Mouse (Mus musculus): ENCODE results near the gene Pde11a. TPM values are rescaled to one million over a fixed set of nuclear protein-coding genes. Genes with fewer than 3 reads are reported as not detected.
A peak's percentile ranks its signal among the peaks of the same experiment; 100 is the strongest.

The Pde11a gene
- total and polyA plus RNA-seq, 2 experiments: not detected

GRCm38 (mm10) chr2:75989694-75990093 is 348.9 kb downstream of the Pde11a start:
- no peak overlapping the region for H3K9ac ChIP-seq (ENCODE audit: low read depth, low read length)
- no peaks in the 10 kb centered on the region for H3K79me2 ChIP-seq (ENCODE audit: control insufficient read depth, insufficient read depth, low read length)
- H3K4me1 ChIP-seq (ENCODE audit: control insufficient read depth, insufficient read depth, low read length): peaks cover 3% of the 10 kb centered on the region; the same call in 1 of the 2 replicates
- no peaks in the 10 kb centered on the region for H3K27me3 ChIP-seq (ENCODE audit: control insufficient read depth, insufficient read depth, low read length)
- DNase-seq (ENCODE audit: extremely low read depth, low read depth, low spot score): no peak
- H3K27ac ChIP-seq (replicated peaks; ENCODE audit: insufficient read depth, low read depth, low read length): no peak overlapping the region
- no peaks in the 10 kb centered on the region for H3K36me3 ChIP-seq (ENCODE audit: control insufficient read depth, insufficient read depth, low read length)
- no peak overlapping the region for H3K4me3 ChIP-seq (ENCODE audit: insufficient read depth, low read depth, low read length)
- TF ChIP-seq POLR2A (IDR thresholded peaks at IDR 0.05; ENCODE audit: extremely low read depth, insufficient read depth, low read length) (no peak), CTCF (IDR thresholded peaks at IDR 0.05; ENCODE audit: low read depth, low read length) (no peak)
- 89% methylated on average over 4 of the region's 4 CpGs for WGBS

- H3K27ac ChIP-seq (replicated peaks; ENCODE audit: insufficient read depth, low read depth, low read length): no peak overlapping the region
- H3K4me3 ChIP-seq (ENCODE audit: insufficient read depth, low read depth, low read length): no peak overlapping the region
- TF ChIP-seq POLR2A (IDR thresholded peaks at IDR 0.05; ENCODE audit: extremely low read depth, insufficient read depth, low read length) (no peak), CTCF (IDR thresholded peaks at IDR 0.05; ENCODE audit: low read depth, low read length) (no peak)
- H3K36me3 ChIP-seq (ENCODE audit: control insufficient read depth, insufficient read depth, low read length): no peaks in the 10 kb centered on the region
- H3K27me3 ChIP-seq (ENCODE audit: control insufficient read depth, insufficient read depth, low read length): no peaks in the 10 kb centered on the region
- H3K4me1 ChIP-seq (ENCODE audit: control insufficient read depth, insufficient read depth, low read length): peaks cover 3% of the 10 kb centered on the region; the same call in 1 of the 2 replicates
- no peak overlapping the region for H3K9ac ChIP-seq (ENCODE audit: low read depth, low read length)
- H3K79me2 ChIP-seq (ENCODE audit: control insufficient read depth, insufficient read depth, low read length): no peaks in the 10 kb centered on the region
- no peak for DNase-seq (ENCODE audit: extremely low read depth, low read depth, low spot score)
- 57% methylated on average over 7 of the region's 7 CpGs for WGBS
Observed at GRCm38 (mm10) chr2:75988779-75989363, 349.7 kb downstream of the Pde11a start.

- no peak for DNase-seq (ENCODE audit: extremely low read depth, low read depth, low spot score)
- no peaks in the 10 kb centered on the region for H3K27me3 ChIP-seq (ENCODE audit: control insufficient read depth, insufficient read depth, low read length)
- no peak overlapping the region for H3K9ac ChIP-seq (ENCODE audit: low read depth, low read length)
- no peaks in the 10 kb centered on the region for H3K79me2 ChIP-seq (ENCODE audit: control insufficient read depth, insufficient read depth, low read length)
- 80% methylated on average over 4 of the region's 4 CpGs for WGBS
- H3K4me3 ChIP-seq (ENCODE audit: insufficient read depth, low read depth, low read length): no peak overlapping the region
- H3K27ac ChIP-seq (replicated peaks; ENCODE audit: insufficient read depth, low read depth, low read length): no peak overlapping the region
- TF ChIP-seq POLR2A (IDR thresholded peaks at IDR 0.05; ENCODE audit: extremely low read depth, insufficient read depth, low read length): no peak
- TF ChIP-seq CTCF (IDR thresholded peaks at IDR 0.05; ENCODE audit: low read depth, low read length): no peak
- no peaks in the 10 kb centered on the region for H3K36me3 ChIP-seq (ENCODE audit: control insufficient read depth, insufficient read depth, low read length)
- H3K4me1 ChIP-seq (ENCODE audit: control insufficient read depth, insufficient read depth, low read length): peaks cover 3% of the 10 kb centered on the region; the same call in 1 of the 2 replicates
Observed at GRCm38 (mm10) chr2:75988378-75988777, 350.2 kb downstream of the Pde11a start.

GRCm38 (mm10) chr2:75987739-75988138 is 350.8 kb downstream of the Pde11a start:
- Histone ChIP-seq H3K4me3 (ENCODE audit: insufficient read depth, low read depth, low read length) (no peak overlapping the region), H3K9ac (ENCODE audit: low read depth, low read length) (no peak overlapping the region), H3K27me3 (ENCODE audit: control insufficient read depth, insufficient read depth, low read length) (no peaks in the 10 kb centered on the region), H3K79me2 (ENCODE audit: control insufficient read depth, insufficient read depth, low read length) (no peaks in the 10 kb centered on the region), H3K4me1 (ENCODE audit: control insufficient read depth, insufficient read depth, low read length) (peaks cover 3% of the 10 kb centered on the region; the same call in 1 of the 2 replicates), H3K27ac (replicated peaks; ENCODE audit: insufficient read depth, low read depth, low read length) (no peak overlapping the region), H3K36me3 (ENCODE audit: control insufficient read depth, insufficient read depth, low read length) (no peaks in the 10 kb centered on the region)
- DNase-seq (ENCODE audit: extremely low read depth, low read depth, low spot score): no peak
- WGBS: 76% methylated on average over 9 of the region's 9 CpGs
- TF ChIP-seq CTCF (IDR thresholded peaks at IDR 0.05; ENCODE audit: low read depth, low read length) (no peak), POLR2A (IDR thresholded peaks at IDR 0.05; ENCODE audit: extremely low read depth, insufficient read depth, low read length) (no peak)

GRCm38 (mm10) chr2:75985124-75985523 is 353.4 kb downstream of the Pde11a start:
- no peaks in the 10 kb centered on the region for H3K27me3 ChIP-seq (ENCODE audit: control insufficient read depth, insufficient read depth, low read length)
- H3K9ac ChIP-seq (ENCODE audit: low read depth, low read length): no peak overlapping the region
- no peaks in the 10 kb centered on the region for H3K36me3 ChIP-seq (ENCODE audit: control insufficient read depth, insufficient read depth, low read length)
- peak; percentile 48 for DNase-seq (ENCODE audit: extremely low read depth, low read depth, low spot score)
- no peak overlapping the region for H3K27ac ChIP-seq (replicated peaks; ENCODE audit: insufficient read depth, low read depth, low read length)
- no peaks in the 10 kb centered on the region for H3K79me2 ChIP-seq (ENCODE audit: control insufficient read depth, insufficient read depth, low read length)
- no peak overlapping the region for H3K4me3 ChIP-seq (ENCODE audit: insufficient read depth, low read depth, low read length)
- TF ChIP-seq POLR2A (IDR thresholded peaks at IDR 0.05; ENCODE audit: extremely low read depth, insufficient read depth, low read length): no peak
- TF ChIP-seq CTCF (IDR thresholded peaks at IDR 0.05; ENCODE audit: low read depth, low read length): peak; percentile 80
- H3K4me1 ChIP-seq (ENCODE audit: control insufficient read depth, insufficient read depth, low read length): no peaks in the 10 kb centered on the region
- 2% methylated on average over 2 of the region's 2 CpGs for WGBS

GRCm38 (mm10) chr2:75983847-75984246 is 354.7 kb downstream of the Pde11a start:
- no peak for TF ChIP-seq CTCF (IDR thresholded peaks at IDR 0.05; ENCODE audit: low read depth, low read length)
- TF ChIP-seq POLR2A (IDR thresholded peaks at IDR 0.05; ENCODE audit: extremely low read depth, insufficient read depth, low read length): no peak
- H3K36me3 ChIP-seq (ENCODE audit: control insufficient read depth, insufficient read depth, low read length): no peaks in the 10 kb centered on the region
- no peak overlapping the region for H3K9ac ChIP-seq (ENCODE audit: low read depth, low read length)
- no peak overlapping the region for H3K27ac ChIP-seq (replicated peaks; ENCODE audit: insufficient read depth, low read depth, low read length)
- H3K27me3 ChIP-seq (ENCODE audit: control insufficient read depth, insufficient read depth, low read length): no peaks in the 10 kb centered on the region
- H3K79me2 ChIP-seq (ENCODE audit: control insufficient read depth, insufficient read depth, low read length): no peaks in the 10 kb centered on the region
- no peak overlapping the region for H3K4me3 ChIP-seq (ENCODE audit: insufficient read depth, low read depth, low read length)
- no peaks in the 10 kb centered on the region for H3K4me1 ChIP-seq (ENCODE audit: control insufficient read depth, insufficient read depth, low read length)
- 89% methylated on average over 3 of the region's 3 CpGs for WGBS
- DNase-seq (ENCODE audit: extremely low read depth, low read depth, low spot score): no peak
